Mouse (Mus musculus): ENCODE results near the gene Gp9.

Gene Gp9

DNA sequence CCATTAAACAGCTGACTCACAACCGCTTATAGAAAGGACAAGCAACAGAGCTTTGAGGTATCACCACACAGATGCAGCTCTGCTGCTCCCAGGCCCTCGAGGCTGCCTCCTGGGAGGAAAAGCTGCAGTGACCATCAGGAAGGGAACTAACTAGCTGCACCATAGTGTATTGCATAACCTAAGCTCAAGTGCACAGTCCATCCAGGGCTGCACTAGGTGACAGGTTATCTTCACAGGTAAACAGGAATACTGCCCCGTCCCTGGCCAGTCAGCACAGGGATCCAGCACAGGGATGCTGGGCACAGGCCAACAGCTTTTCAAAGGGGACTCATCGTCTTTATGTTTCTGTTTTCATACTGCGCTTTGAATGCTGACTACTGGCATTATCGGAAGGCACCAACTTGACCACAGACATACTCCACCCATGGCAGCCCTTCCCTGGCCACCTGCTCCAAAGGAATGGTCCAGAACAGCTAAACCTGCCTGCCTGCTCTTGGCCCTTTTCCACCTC, 31.8 kb downstream of the Gp9 start:
- DNase-seq (ENCODE audit: low spot score in 2 of 2) = no peak

DNA sequence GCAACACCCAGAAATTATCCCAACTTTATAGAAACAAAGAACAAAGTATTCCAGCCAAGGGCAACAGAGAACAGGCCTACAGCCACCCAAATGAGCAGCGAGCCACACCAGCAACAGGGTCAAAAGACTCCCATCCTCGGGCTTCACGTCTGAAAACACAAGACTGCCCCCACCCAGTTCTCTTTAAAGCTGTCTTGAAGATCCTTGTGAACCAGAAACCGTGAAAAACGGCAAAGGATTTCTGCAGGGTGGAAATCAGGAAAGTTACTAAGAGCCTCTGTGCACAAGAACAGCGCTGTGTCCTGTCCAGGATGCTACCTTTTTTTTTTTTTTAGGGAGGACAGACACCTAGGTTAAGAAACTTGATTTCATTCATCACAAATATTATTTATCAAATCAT, 32.4 kb downstream of the Gp9 start:
- DNase-seq (ENCODE audit: low spot score in 2 of 2) = no peak

DNA sequence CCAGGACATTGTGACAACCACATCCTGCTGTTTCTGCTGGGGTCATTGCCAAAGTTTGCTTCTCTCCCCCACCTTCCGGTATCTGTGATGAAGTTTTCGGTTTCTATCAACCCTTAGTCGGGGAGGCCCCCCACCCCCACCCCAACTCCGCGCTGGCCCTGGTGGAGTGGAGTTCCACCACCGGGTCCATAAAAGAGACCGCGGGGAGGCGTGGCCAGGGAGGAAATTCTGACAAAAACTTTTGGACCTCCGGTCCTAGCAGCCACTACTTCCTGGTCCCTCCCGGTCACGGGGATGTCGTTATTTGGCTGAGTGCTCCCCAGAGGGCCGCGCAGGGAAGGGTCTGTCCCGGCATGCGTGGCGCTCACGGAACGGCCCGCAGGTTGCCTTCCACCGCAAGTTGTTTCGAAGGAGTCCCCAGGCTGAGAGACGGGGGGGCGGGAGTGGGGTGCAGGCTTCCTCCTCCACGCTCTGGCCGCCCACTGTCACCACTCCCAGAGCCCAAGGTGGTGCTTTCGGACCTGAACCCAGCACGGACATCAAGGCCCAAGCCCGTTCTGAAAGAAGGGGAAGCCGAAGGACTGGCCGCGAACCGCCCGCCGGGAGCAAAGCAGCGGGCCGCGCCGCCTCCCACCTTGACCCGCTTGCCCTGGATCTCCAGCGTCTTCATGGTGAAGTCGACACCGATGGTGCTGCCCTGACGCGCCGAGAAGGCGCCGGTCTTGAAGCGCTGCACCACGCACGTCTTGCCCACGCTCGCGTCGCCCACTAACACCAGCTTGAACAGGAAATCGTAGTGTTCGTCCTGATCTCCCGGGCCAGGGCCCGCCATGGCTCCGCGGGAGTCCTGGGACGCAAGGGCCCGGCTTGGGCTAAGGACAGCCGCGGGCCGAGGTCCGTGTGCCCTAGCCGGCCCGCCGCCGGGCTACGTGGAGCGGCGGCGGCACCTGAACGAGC, 33.1 kb downstream of the Gp9 start:
- peak; percentile 60 to 71 for DNase-seq (ENCODE audit: low spot score in 2 of 2)

DNA sequence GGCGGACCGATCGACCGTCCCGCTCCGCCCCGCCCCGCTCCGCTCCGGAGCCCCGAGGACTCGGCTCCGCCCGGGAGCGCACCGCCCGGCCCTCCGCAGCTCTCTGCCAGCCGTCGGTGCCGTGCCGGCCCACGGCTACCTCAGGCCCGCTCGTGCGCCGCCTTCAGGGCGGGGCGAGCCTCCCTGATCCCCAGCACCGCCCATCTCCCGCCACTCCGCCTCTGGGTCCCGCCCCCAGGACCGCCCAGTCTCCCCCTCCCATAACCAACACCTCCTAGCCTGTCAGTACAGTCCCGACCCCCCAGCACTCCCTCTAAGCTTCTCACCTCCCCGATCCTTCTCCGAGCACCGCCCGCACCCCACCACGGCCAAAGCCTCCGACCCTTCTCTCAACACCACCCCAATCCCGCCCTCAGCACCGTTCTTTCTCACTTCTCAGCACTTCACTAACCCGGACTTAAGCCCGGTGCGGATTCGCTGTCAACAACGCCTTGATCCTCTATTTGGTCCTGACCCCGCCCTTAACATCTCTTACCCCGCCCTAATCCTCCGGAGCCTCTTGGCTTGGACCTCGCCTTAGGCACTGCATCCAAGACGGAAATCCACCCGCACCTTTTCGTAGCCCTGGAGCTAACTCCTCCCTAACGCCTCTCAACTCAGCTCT, 33.9 kb downstream of the Gp9 start, which contains the start of gene Rab43:
TSS of gene Rab43 (minus strand) at position 490 of the 664 bp plus-strand sequence.
- peak; percentile 83 to 86 for DNase-seq (ENCODE audit: low spot score in 2 of 2)

DNA sequence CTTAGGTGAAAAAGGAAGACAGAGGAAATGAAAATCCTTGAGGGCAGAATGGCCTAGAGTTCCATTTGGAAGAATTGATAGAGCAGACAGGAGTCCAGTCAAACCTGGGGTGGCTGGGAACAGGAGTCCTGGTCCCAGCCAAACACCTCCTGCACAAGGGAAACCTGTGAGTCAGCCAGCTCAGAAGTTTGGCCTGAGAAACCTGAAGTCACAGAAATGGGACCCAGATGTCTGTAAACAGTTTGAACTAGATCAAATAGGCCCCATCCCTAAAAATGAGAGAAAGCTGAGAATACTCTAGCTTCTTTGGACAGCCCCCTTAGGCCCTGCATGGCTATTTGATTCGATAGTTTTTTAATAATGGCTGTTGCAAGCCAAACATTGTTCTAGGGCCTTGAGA, 34.8 kb downstream of the Gp9 start:
- no peak for DNase-seq (ENCODE audit: low spot score in 2 of 2)

GRCm38 (mm10) chr6:87814486-87814885, 36.6 kb downstream of the Gp9 start:
- DNase-seq (ENCODE audit: low spot score in 2 of 2) = no peak

DNA sequence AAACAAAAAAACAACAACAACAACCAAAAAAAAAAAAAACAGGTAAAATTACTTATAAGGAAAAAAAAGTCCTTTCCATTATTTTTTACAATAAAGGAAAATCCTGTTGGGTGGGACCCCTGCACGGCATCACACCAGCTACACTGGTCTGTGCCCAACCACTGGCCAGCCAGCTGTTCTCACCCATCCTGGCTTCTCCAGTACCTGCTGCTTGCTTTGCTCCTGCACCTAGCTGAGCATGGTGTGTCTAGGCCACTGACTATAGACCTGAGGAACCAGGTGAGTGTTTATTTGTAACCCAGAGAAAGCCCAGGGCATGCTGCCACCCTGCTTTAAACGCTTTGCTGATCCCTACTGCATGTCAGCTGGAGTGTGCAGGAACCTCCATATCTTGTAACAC, 42.5 kb downstream of the Gp9 start:
- no peak for DNase-seq (ENCODE audit: low spot score in 2 of 2)
